Mouse (Mus musculus): Measurements from ENCODE around the gene Olfr1145. TPM values are rescaled to one million over a fixed set of nuclear protein-coding genes. Genes with fewer than 3 reads are reported as not detected.

Olfr1145 gene
- total and polyA plus RNA-seq, 2 experiments from 2014 or later: not detected

DNA sequence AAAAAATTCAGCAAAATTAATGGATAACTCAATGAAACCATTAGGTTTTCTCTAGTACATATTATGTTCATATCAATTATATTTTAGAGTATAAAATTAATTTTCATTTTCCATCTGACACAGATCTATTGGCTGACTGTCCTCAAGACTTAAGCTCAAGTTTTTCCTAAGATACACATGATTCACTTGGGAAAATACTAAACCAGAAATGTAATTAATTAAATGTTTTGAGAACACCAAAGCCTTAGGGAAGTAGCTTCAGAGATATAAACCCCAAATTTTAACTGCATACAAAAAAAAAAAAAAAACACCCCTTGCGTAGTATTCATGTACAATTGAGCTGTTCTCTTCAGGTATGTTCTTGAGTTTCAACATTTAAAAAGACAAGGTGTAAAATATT is 45.9 kb downstream of the Olfr1145 start, which contains the start of gene Olfr1151:
Olfr1151 (plus strand) TSS at position 301 of the 400 bp plus-strand sequence.
- H3K27me3 ChIP-seq (ENCODE audit: control insufficient read depth, insufficient read depth, low read length): no peaks in the 10 kb centered on the region
- 65% methylated on average over 1 of the region's 1 CpGs for WGBS
- no peak within 1 kb of the TSS for H3K27ac ChIP-seq (ENCODE audit: low read depth)
- ATAC-seq (ENCODE audit: insufficient read depth, low read depth): no peak
- H3K9ac ChIP-seq (replicated peaks; ENCODE audit: low read depth, low read length): no peak within 1 kb of the TSS
- no peaks in the 10 kb centered on the region for H3K4me1 ChIP-seq (ENCODE audit: control insufficient read depth, insufficient read depth)
- DNase-seq (ENCODE audit: low spot score): no peak
- no peaks in the 10 kb centered on the region for H3K36me3 ChIP-seq (replicated peaks; ENCODE audit: control insufficient read depth, insufficient read depth, low read length)
- no peaks in the 10 kb centered on the region for H3K9me3 ChIP-seq (replicated peaks; ENCODE audit: control insufficient read depth, low read length)
- no peak within 1 kb of the TSS for H3K4me2 ChIP-seq (ENCODE audit: low read depth, low read length)
- TF ChIP-seq CTCF (IDR thresholded peaks at IDR 0.05; ENCODE audit: low read depth) (no peak), EP300 (IDR thresholded peaks at IDR 0.05; ENCODE audit: low read depth) (no peak)
- no peak within 1 kb of the TSS for H3K4me3 ChIP-seq (ENCODE audit: low read depth, low read length)

Other genes with a start within 250 kb of the Olfr1145 start
- gene Olfr1129, start 235.9 kb upstream of the Olfr1145 start, total RNA-seq (2014; rRNA removed; ENCODE audit: low replicate concordance): not detected in 2 replicates
- gene Olfr1129, start 235.9 kb upstream of the Olfr1145 start, polyA plus RNA-seq (2015; fragmentation: Nextera tagmentation; extraction: Ambion mirVana): not detected in 2 replicates
- gene Olfr1130, start 203.6 kb upstream of the Olfr1145 start, total RNA-seq (2014; rRNA removed; ENCODE audit: low replicate concordance): not detected in 2 replicates
- not detected in 2 replicates for gene Olfr1130, start 203.6 kb upstream of the Olfr1145 start, polyA plus RNA-seq (2015; fragmentation: Nextera tagmentation; extraction: Ambion mirVana)
- not detected in 2 replicates for gene Olfr1131, start 182.7 kb upstream of the Olfr1145 start, total RNA-seq (2014; rRNA removed; ENCODE audit: low replicate concordance)
- gene Olfr1131, start 182.7 kb upstream of the Olfr1145 start, polyA plus RNA-seq (2015; fragmentation: Nextera tagmentation; extraction: Ambion mirVana): not detected in 2 replicates
- gene Olfr1132, start 172.3 kb upstream of the Olfr1145 start, total RNA-seq (2014; rRNA removed; ENCODE audit: low replicate concordance): not detected in 2 replicates
- not detected in 2 replicates for gene Olfr1132, start 172.3 kb upstream of the Olfr1145 start, polyA plus RNA-seq (2015; fragmentation: Nextera tagmentation; extraction: Ambion mirVana)
- gene Olfr1133, start 162.4 kb upstream of the Olfr1145 start, total RNA-seq (2014; rRNA removed; ENCODE audit: low replicate concordance): not detected in 2 replicates
- not detected in 2 replicates for gene Olfr1133, start 162.4 kb upstream of the Olfr1145 start, polyA plus RNA-seq (2015; fragmentation: Nextera tagmentation; extraction: Ambion mirVana)
- gene Olfr1134, start 151.4 kb upstream of the Olfr1145 start, total RNA-seq (2014; rRNA removed; ENCODE audit: low replicate concordance): not detected in 2 replicates
- gene Olfr1134, start 151.4 kb upstream of the Olfr1145 start, polyA plus RNA-seq (2015; fragmentation: Nextera tagmentation; extraction: Ambion mirVana): not detected in 2 replicates
- not detected in 2 replicates for gene Olfr1135, start 136.2 kb upstream of the Olfr1145 start, total RNA-seq (2014; rRNA removed; ENCODE audit: low replicate concordance)
- not detected in 2 replicates for gene Olfr1135, start 136.2 kb upstream of the Olfr1145 start, polyA plus RNA-seq (2015; fragmentation: Nextera tagmentation; extraction: Ambion mirVana)
- not detected in 2 replicates for gene Olfr1136, start 115.9 kb upstream of the Olfr1145 start, total RNA-seq (2014; rRNA removed; ENCODE audit: low replicate concordance)
- gene Olfr1136, start 115.9 kb upstream of the Olfr1145 start, polyA plus RNA-seq (2015; fragmentation: Nextera tagmentation; extraction: Ambion mirVana): not detected in 2 replicates
- not detected in 2 replicates for gene Olfr1137, start 96.6 kb upstream of the Olfr1145 start, total RNA-seq (2014; rRNA removed; ENCODE audit: low replicate concordance)
- gene Olfr1137, start 96.6 kb upstream of the Olfr1145 start, polyA plus RNA-seq (2015; fragmentation: Nextera tagmentation; extraction: Ambion mirVana): not detected in 2 replicates
- gene Olfr1138, start 69.8 kb upstream of the Olfr1145 start, total RNA-seq (2014; rRNA removed; ENCODE audit: low replicate concordance): not detected in 2 replicates
- not detected in 2 replicates for gene Olfr1138, start 69.8 kb upstream of the Olfr1145 start, polyA plus RNA-seq (2015; fragmentation: Nextera tagmentation; extraction: Ambion mirVana)
- gene Olfr1140, start 66.1 kb upstream of the Olfr1145 start, total RNA-seq (2014; rRNA removed; ENCODE audit: low replicate concordance): not detected in 2 replicates
- not detected in 2 replicates for gene Olfr1140, start 66.1 kb upstream of the Olfr1145 start, polyA plus RNA-seq (2015; fragmentation: Nextera tagmentation; extraction: Ambion mirVana)
- not detected in 2 replicates for gene Olfr1141, start 55.8 kb upstream of the Olfr1145 start, total RNA-seq (2014; rRNA removed; ENCODE audit: low replicate concordance)
- gene Olfr1141, start 55.8 kb upstream of the Olfr1145 start, polyA plus RNA-seq (2015; fragmentation: Nextera tagmentation; extraction: Ambion mirVana): not detected in 2 replicates
- not detected in 2 replicates for gene Olfr152, start 30.3 kb upstream of the Olfr1145 start, total RNA-seq (2014; rRNA removed; ENCODE audit: low replicate concordance)
- not detected in 2 replicates for gene Olfr152, start 30.3 kb upstream of the Olfr1145 start, polyA plus RNA-seq (2015; fragmentation: Nextera tagmentation; extraction: Ambion mirVana)
- not detected in 2 replicates for gene Olfr1143, start 9.2 kb upstream of the Olfr1145 start, total RNA-seq (2014; rRNA removed; ENCODE audit: low replicate concordance)
- gene Olfr1143, start 9.2 kb upstream of the Olfr1145 start, polyA plus RNA-seq (2015; fragmentation: Nextera tagmentation; extraction: Ambion mirVana): not detected in 2 replicates
- gene Olfr1148, start 20.7 kb downstream of the Olfr1145 start, total RNA-seq (2014; rRNA removed; ENCODE audit: low replicate concordance): not detected in 2 replicates
- gene Olfr1148, start 20.7 kb downstream of the Olfr1145 start, polyA plus RNA-seq (2015; fragmentation: Nextera tagmentation; extraction: Ambion mirVana): not detected in 2 replicates
- gene Olfr1150-ps1, start 34.2 kb downstream of the Olfr1145 start, total RNA-seq (2014; rRNA removed; ENCODE audit: low replicate concordance): not detected in 2 replicates
- not detected in 2 replicates for gene Olfr1150-ps1, start 34.2 kb downstream of the Olfr1145 start, polyA plus RNA-seq (2015; fragmentation: Nextera tagmentation; extraction: Ambion mirVana)
- gene Olfr1151, start 46.0 kb downstream of the Olfr1145 start, total RNA-seq (2014; rRNA removed; ENCODE audit: low replicate concordance): not detected in 2 replicates
- gene Olfr1151, start 46.0 kb downstream of the Olfr1145 start, polyA plus RNA-seq (2015; fragmentation: Nextera tagmentation; extraction: Ambion mirVana): not detected in 2 replicates
- not detected in 2 replicates for gene Olfr1152, start 56.7 kb downstream of the Olfr1145 start, total RNA-seq (2014; rRNA removed; ENCODE audit: low replicate concordance)
- not detected in 2 replicates for gene Olfr1152, start 56.7 kb downstream of the Olfr1145 start, polyA plus RNA-seq (2015; fragmentation: Nextera tagmentation; extraction: Ambion mirVana)
- gene Olfr1153, start 85.1 kb downstream of the Olfr1145 start, total RNA-seq (2014; rRNA removed; ENCODE audit: low replicate concordance): not detected in 2 replicates
- gene Olfr1153, start 85.1 kb downstream of the Olfr1145 start, polyA plus RNA-seq (2015; fragmentation: Nextera tagmentation; extraction: Ambion mirVana): not detected in 2 replicates
- gene Olfr1154, start 95.3 kb downstream of the Olfr1145 start, total RNA-seq (2014; rRNA removed; ENCODE audit: low replicate concordance): not detected in 2 replicates
- gene Olfr1154, start 95.3 kb downstream of the Olfr1145 start, polyA plus RNA-seq (2015; fragmentation: Nextera tagmentation; extraction: Ambion mirVana): not detected in 2 replicates
- gene Olfr1155, start 135.3 kb downstream of the Olfr1145 start, total RNA-seq (2014; rRNA removed; ENCODE audit: low replicate concordance): not detected in 2 replicates
- not detected in 2 replicates for gene Olfr1155, start 135.3 kb downstream of the Olfr1145 start, polyA plus RNA-seq (2015; fragmentation: Nextera tagmentation; extraction: Ambion mirVana)
- gene Olfr1156, start 143.3 kb downstream of the Olfr1145 start, total RNA-seq (2014; rRNA removed; ENCODE audit: low replicate concordance): not detected in 2 replicates
- not detected in 2 replicates for gene Olfr1156, start 143.3 kb downstream of the Olfr1145 start, polyA plus RNA-seq (2015; fragmentation: Nextera tagmentation; extraction: Ambion mirVana)
- not detected in 2 replicates for gene Olfr1157, start 158.5 kb downstream of the Olfr1145 start, total RNA-seq (2014; rRNA removed; ENCODE audit: low replicate concordance)
- gene Olfr1157, start 158.5 kb downstream of the Olfr1145 start, polyA plus RNA-seq (2015; fragmentation: Nextera tagmentation; extraction: Ambion mirVana): not detected in 2 replicates
- gene Olfr74, start 164.8 kb downstream of the Olfr1145 start, total RNA-seq (2014; rRNA removed; ENCODE audit: low replicate concordance): not detected in 2 replicates
- gene Olfr74, start 164.8 kb downstream of the Olfr1145 start, polyA plus RNA-seq (2015; fragmentation: Nextera tagmentation; extraction: Ambion mirVana): not detected in 2 replicates
- not detected in 2 replicates for gene Olfr1158, start 180.3 kb downstream of the Olfr1145 start, total RNA-seq (2014; rRNA removed; ENCODE audit: low replicate concordance)
- not detected in 2 replicates for gene Olfr1158, start 180.3 kb downstream of the Olfr1145 start, polyA plus RNA-seq (2015; fragmentation: Nextera tagmentation; extraction: Ambion mirVana)
- not detected in 2 replicates for gene Olfr1160, start 198.4 kb downstream of the Olfr1145 start, total RNA-seq (2014; rRNA removed; ENCODE audit: low replicate concordance)
- not detected in 2 replicates for gene Olfr1160, start 198.4 kb downstream of the Olfr1145 start, polyA plus RNA-seq (2015; fragmentation: Nextera tagmentation; extraction: Ambion mirVana)
- gene Olfr1161, start 213.0 kb downstream of the Olfr1145 start, total RNA-seq (2014; rRNA removed; ENCODE audit: low replicate concordance): not detected in 2 replicates
- not detected in 2 replicates for gene Olfr1161, start 213.0 kb downstream of the Olfr1145 start, polyA plus RNA-seq (2015; fragmentation: Nextera tagmentation; extraction: Ambion mirVana)
- not detected in 2 replicates for gene Olfr73, start 227.9 kb downstream of the Olfr1145 start, total RNA-seq (2014; rRNA removed; ENCODE audit: low replicate concordance)
- not detected in 2 replicates for gene Olfr73, start 227.9 kb downstream of the Olfr1145 start, polyA plus RNA-seq (2015; fragmentation: Nextera tagmentation; extraction: Ambion mirVana)
- not detected in 2 replicates for gene Olfr1162, start 241.3 kb downstream of the Olfr1145 start, total RNA-seq (2014; rRNA removed; ENCODE audit: low replicate concordance)
- not detected in 2 replicates for gene Olfr1162, start 241.3 kb downstream of the Olfr1145 start, polyA plus RNA-seq (2015; fragmentation: Nextera tagmentation; extraction: Ambion mirVana)